Mouse (Mus musculus) liver (tissue): ENCODE data around the gene Fzd7.

Source experiments
- DNase-seq: peaks from one replicate; pipeline ENCODE4 v3.0.0-alpha.2; 2020; ENCODE audit warnings: mixed read lengths

Gene Fzd7

GRCm38 (mm10) chr1:59472368-59473180, 9.7 kb upstream of the Fzd7 start:
- no peak for DNase-seq

GRCm38 (mm10) chr1:59473181-59473555, 9.1 kb upstream of the Fzd7 start:
- no peak for DNase-seq

GRCm38 (mm10) chr1:59475618-59476017, 6.6 kb upstream of the Fzd7 start:
- no peak for DNase-seq

- DNase-seq, result no peak
These were observed 3.3 kb upstream of the Fzd7 start for GRCm38 (mm10) chr1:59478911-59479310.

- DNase-seq, result peak; percentile 14
These were observed 1.3 kb upstream of the Fzd7 start for GRCm38 (mm10) chr1:59480821-59481455.

GRCm38 (mm10) chr1:59481456-59482291, 550 bp upstream of the Fzd7 start:
- DNase-seq, result peak; percentile 94

GRCm38 (mm10) chr1:59482696-59483520, 684 bp downstream of the Fzd7 start:
- DNase-seq, result peak; percentile 40

GRCm38 (mm10) chr1:59483521-59484245, 1.5 kb downstream of the Fzd7 start:
- DNase-seq, result peak; percentile 73

- DNase-seq, result no peak
These were observed 2.1 kb downstream of the Fzd7 start for GRCm38 (mm10) chr1:59484314-59484713.

GRCm38 (mm10) chr1:59484791-59485785, 2.9 kb downstream of the Fzd7 start:
- peak; percentile 20 for DNase-seq

- no peak for DNase-seq
These were observed 3.6 kb downstream of the Fzd7 start for GRCm38 (mm10) chr1:59485803-59486202.

GRCm38 (mm10) chr1:59487651-59488051, 5.4 kb downstream of the Fzd7 start:
- DNase-seq, result peak; percentile 69

GRCm38 (mm10) chr1:59488481-59488880, 6.3 kb downstream of the Fzd7 start:
- no peak for DNase-seq

GRCm38 (mm10) chr1:59488991-59489390, 6.8 kb downstream of the Fzd7 start:
- DNase-seq, result no peak

- peak; percentile 18 for DNase-seq
These were observed 9.3 kb downstream of the Fzd7 start for GRCm38 (mm10) chr1:59491517-59491916.

GRCm38 (mm10) chr1:59492432-59492831, 10.2 kb downstream of the Fzd7 start:
- peak; percentile 64 for DNase-seq

GRCm38 (mm10) chr1:59495970-59496369, 13.7 kb downstream of the Fzd7 start:
- no peak for DNase-seq

- peak; percentile 11 for DNase-seq
These were observed 15.8 kb downstream of the Fzd7 start for GRCm38 (mm10) chr1:59497741-59498613.

GRCm38 (mm10) chr1:59499327-59499726, 17.1 kb downstream of the Fzd7 start:
- no peak for DNase-seq
